Mouse (Mus musculus): ENCODE data around the gene Dohh.

Gene Dohh

GRCm38 (mm10) chr10:81358209-81358608 lies 26.0 kb upstream of the Dohh start:
- DNase-seq = no peak

DNA sequence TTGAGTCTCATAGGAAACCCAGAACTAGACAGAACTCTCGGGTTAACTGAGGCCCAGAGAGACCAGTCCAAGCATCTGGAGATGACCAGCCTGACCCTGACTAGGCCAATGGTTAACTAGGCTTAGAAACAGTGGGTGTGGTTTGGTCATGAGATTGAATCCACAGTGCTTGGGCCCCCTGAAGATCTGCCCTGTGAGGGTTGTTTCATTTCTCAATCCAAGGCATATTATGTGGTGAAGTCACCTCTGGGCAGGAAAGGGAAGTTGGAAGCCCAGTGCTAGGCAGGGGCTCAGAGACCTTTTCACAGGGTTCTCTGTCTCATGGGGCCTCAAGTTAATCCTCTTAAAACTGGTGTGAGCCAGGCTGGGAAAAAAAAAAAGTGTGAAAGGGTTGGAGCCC lies 25.4 kb upstream of the Dohh start:
- DNase-seq = no peak

DNA sequence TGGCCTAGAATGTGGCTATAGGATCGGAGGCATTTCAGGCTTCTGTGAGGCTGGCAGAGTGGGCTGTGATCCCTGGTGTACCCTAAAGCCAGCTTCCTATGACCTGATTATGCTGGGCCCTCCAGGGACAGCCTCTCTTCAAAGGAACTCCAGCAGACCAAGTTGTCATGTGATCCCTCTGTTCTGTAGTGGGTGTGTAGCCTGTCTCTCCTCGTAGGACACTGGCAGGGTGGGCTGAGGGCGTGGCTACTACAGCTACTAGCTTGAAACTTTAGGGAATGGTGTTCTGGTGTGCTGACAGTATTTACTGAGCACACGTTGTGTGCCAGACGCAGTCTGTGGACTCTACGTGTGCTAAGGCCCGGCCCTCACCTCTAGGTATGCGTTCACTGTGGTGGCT lies 23.5 kb upstream of the Dohh start:
- DNase-seq = no peak

DNA sequence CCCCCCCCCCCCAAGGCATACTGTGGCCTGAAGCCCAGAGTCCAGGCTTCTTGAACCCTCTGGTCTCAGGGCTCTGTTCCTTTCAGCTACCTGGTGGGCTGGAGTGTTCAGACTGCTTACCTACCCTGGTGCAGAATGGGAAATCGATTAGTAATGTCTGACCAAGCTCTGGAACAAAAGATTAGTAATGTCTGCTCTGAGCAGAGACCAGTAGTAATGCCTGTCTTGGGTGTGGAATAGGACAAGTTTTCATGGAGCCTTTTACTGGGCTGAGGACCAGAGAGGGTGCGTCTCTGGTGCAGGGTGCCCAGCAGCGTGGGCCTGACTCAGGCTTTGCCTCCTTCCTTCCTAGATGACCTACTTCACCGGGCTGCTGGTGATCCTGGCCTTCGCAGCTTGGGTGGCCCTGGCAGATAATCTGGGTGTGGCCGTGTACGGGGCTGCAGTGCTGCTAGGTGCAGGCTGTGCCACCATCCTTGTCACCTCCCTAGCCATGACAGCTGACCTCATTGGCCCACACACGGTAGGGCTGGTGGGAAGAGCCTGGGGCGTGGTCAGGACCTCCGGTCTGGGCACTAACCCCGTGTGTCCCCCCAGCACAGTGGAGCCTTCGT lies 21.8 kb upstream of the Dohh start:
- DNase-seq = no peak

GRCm38 (mm10) chr10:81363436-81364346 lies 20.5 kb upstream of the Dohh start:
- DNase-seq = no peak

- no peak for DNase-seq
Measured at GRCm38 (mm10) chr10:81364666-81365065, 19.6 kb upstream of the Dohh start.

DNA sequence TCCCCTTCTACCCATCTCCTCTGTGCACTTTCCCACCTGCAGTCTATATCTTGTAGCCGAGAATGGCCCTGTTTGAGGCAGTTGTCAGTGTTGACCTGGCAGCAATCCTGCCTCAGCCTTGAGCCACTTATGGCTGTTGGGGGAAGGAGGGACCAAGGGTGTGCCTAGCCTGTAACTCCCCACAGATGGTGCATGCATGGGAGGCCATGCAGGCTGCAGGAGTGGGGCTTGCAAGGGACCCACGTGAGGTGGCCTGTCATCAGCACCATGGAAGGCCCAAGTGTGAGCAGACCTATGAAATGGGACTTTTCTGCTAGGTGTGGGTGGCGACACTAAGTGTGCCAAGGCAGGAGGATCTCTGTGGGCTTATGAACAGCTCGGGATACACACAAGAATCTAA lies 19.2 kb upstream of the Dohh start:
- peak; percentile 63 for DNase-seq

- DNase-seq = no peak
Measured at GRCm38 (mm10) chr10:81365672-81366476, 18.4 kb upstream of the Dohh start, which contains the start of gene 4930404N11Rik. TSS of gene 4930404N11Rik (minus strand) at chr10:81365816.

- DNase-seq = no peak
Measured at GRCm38 (mm10) chr10:81366477-81367206, 17.6 kb upstream of the Dohh start.

- no peak for DNase-seq
Measured at GRCm38 (mm10) chr10:81367207-81367495, 17.1 kb upstream of the Dohh start.

- DNase-seq = no peak
Measured at GRCm38 (mm10) chr10:81375322-81375721, 8.9 kb upstream of the Dohh start.

- DNase-seq = no peak
Measured at GRCm38 (mm10) chr10:81376561-81377361, 7.5 kb upstream of the Dohh start.

DNA sequence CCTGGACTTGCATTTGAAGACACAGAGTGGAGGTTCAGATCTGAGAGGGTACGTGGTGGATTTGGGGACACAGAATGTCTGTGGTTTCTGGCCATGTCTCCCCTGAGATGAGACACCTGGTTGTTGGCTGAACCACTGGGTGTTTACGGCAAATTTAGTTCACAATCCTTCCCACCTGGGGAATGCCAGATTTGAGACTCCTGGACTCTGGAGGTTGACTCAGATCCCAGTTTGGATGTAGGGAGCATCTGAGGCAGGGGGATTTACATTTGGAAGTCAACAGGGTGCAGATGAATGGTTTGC lies 6.9 kb upstream of the Dohh start:
- DNase-seq = no peak

DNA sequence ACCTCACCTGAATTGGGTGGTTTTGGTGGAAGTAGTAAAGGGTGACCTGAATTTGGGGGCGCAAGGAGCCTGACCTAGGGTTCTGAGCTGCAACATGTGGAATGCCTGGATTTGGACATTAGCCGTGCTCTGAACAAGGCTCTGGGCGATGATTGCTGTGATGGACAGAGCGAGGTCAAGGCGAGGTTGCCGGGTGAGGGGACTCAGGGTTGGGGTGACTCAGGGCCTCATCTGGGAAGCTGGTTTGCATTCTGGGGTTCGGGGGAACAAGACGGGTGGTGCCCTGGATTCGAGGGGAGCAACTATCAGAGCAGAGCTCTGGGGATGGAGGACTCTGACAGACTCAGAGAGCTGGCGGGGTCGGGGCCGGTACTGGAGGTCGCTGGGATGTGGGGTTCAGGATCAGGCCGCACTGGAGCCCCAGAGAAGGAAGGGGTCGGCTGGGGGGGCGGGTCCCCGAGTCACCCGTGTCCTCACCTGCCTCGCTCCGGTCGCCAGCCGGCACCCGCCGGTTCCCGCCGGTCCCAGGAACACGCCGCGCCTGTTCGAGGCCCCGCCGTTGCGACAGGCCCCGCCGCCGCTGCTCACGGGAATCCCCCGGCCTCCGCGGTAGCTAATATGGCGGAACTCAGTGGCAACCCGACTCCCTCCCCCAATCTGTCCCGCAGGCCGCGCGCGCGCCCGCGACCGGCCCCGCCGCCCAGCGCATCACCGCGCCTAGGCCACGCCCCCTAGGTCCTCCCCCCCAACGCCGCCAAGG lies 6.3 kb upstream of the Dohh start, which contains the start of gene Fzr1:
TSS of gene Fzr1 (minus strand) at position 724 of the 760 bp plus-strand sequence.
- no peak for DNase-seq

DNA sequence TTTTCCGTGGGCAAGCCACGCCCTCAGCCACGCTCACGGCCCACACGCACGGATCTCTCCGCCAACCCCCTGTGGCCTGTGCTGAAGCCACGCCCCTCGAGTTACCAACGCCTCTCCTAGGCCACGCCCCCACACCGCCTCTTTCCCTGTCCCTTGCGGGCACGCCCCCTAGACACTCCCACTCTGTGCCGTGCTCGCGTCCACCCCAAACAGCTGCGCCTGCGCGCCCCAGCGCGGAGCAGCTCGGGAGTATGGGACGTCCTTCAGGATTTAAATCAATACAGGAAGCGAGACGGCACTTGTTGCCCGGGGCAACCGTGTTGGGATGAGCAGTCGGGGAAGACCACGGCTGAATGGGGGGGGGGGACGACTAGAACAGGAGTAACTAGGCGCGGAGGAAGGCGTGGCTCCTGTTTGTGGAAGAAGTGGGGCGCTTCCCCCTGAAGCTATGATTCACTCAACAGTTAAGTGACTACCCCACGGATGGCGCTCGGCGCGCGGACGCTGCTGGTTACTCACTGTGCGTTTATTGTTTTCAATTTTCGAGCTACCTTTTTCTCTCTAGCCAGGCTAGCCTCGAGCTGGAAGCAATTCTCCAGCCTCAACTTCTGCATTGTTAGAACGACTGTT lies 5.6 kb upstream of the Dohh start:
- DNase-seq = peak; percentile 100

DNA sequence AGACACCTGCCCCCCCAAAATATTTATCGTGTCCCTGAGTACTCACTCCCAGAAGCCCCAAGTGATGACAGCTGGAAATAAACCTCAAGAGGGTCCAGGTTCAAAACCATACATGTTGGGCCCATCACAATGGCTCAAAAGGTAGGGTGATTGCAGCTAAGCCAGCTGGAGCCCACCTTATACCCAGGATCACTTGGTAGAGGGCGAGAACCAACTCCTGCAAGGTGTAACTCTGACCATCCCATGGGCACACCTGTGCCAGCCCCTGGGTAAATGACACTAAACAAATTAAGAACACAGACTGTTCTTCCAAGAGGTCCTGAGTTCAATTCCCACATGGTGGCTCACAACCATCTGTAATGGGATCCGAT lies 5.1 kb upstream of the Dohh start:
- no peak for DNase-seq

DNA sequence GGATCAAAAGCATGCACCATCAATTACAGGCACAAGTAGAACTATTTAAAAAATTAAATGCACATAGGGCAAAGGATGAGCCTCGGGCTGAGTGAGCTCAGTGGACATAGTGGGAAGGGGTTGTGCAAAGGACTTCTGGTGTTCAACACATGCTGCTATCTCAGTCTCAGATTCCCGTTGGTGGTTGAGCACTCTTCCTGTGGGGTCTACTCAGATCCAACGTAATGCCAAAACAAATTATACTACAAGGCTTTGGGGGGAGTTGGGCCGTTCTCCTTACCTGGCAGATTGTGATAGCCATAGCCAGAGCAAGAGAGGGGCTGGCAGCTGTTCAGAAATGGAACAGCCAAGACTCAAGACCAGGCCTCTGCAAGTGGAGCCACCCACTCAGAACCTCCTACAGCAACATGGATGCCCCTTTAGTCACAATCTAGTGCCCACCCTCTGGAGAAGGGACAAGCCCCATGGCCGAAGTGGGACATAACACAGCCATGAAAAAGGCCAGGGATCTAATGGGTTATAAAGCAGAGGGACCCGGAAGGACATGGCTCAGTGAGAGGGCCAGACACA lies 4.3 kb upstream of the Dohh start:
- no peak for DNase-seq

- no peak for DNase-seq
Measured at GRCm38 (mm10) chr10:81382039-81382438, 2.2 kb upstream of the Dohh start.

DNA sequence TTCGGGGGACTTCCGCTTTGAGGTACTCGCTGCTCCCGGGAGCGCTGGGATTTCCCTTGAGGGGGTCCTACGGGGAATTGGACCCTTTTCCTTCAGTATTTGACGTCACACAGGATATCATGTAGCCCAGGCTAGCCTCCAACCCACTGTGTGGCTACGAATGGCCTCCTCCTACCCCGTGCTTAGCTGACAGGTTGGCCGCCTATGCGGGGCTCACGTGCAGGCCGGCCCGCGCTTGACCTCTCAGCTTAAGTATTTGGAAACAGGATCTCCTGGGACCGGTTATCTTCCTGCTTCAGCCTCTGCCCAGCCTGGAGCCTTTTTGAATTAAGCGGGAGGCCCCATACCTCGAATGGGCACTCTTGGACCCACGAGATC lies 366 bp downstream of the Dohh start:
- no peak for DNase-seq

GRCm38 (mm10) chr10:81385603-81386306 lies 1.5 kb downstream of the Dohh start:
- no peak for DNase-seq
